Mouse (Mus musculus) lung, postnatal 10 days (tissue): ENCODE measurements around the gene St5.
A peak's percentile ranks its signal among the peaks of the same experiment; 100 is the strongest.

ENCODE experiments used
- DNase-seq: peaks from one replicate; pipeline ENCODE4 v3.0.0; 2021

The St5 gene

DNA sequence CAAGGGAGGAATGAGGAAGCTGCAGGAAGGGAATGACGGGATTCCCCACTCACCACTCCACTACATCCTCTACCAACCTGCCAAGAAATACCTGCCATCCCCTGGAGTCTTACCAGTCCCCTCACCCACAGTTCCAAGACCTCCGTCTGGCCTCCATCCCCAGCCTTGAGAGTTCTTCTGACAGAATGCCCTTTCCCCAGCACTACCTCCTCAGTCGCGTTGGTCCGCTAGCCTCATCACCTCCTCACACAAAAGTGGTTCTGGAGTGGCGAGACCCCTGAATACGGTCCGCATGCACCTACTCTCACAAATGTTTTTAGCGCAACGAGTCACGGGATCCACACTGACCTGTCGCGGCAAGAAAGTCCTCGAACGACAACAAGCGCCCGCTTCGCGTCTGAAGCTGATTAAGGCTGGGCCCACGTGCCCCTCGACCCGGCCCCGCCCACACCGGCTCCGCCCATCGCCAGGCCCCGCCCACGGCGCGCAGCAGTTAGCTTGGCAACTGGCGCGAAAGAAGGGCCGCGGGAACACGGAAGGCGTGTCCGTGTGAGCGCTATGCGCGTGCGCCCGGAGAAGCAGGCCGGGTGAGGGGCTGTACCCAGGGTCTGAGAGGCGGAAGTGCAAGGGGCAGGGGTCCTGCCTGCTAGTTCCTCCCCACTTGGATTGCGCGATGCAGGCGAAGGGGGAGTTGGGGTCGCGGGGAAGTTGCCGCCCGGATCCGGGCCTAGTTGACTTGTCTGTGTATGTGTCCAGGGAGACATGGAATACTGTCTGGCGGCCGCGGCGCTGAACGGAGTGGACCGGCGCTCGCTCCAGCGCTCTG is at the start of gene St5, which contains the start of gene Akip1:
Gene St5 (minus strand): TSS at position 416 of the 826 bp plus-strand sequence.
Gene Akip1 (plus strand): TSS at position 501 of the 826 bp plus-strand sequence.
- peak; percentile 99 for DNase-seq

DNA sequence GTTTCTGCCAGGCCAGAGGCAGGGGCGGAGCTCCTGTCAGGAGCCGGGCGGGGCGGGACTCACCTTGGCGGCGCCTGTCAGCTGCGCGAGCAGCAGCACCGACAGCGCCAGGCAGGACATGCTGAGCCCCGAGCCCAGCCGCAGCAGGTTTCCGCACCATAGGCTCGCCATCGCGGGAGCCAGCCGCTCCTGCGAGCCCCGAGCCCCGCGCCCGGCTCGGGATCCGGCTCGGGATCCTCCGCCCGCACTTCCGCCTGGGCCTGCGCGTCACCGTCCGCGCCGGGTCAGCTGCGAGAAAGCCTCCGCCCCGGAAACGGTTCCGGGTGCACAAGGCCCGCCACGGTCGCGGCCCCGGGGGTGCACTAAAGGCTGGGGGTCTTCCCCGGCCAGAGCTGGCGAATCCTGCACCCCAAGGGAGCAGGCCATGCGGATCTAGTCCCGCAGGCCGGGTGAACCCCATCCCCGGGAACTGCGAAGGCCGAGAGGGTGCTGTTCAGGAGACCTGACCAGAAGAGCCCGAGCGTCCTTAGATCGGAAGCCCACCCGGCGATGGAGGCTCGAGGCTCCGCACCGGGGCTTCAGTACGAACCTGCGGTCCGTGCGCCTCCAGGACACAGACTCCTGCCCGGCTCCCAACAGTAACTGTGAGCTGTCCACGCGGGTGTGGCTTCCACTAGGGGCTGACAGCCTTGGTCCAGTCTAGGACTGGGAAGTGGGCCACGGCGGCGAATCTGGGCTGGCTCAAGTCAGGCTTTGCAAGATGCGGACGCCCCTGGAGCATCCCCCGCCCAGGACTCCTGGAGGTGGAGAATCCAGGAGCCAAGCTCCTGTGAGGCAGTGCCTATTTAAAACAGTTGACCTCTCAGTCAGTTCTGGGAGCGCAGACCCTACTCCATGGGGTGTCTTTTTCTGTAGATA is 48.9 kb upstream of the St5 start, which contains the start of gene Tmem9b:
Gene Tmem9b (minus strand): TSS at position 868 of the 918 bp plus-strand sequence.
- peak; percentile 87 for DNase-seq

DNA sequence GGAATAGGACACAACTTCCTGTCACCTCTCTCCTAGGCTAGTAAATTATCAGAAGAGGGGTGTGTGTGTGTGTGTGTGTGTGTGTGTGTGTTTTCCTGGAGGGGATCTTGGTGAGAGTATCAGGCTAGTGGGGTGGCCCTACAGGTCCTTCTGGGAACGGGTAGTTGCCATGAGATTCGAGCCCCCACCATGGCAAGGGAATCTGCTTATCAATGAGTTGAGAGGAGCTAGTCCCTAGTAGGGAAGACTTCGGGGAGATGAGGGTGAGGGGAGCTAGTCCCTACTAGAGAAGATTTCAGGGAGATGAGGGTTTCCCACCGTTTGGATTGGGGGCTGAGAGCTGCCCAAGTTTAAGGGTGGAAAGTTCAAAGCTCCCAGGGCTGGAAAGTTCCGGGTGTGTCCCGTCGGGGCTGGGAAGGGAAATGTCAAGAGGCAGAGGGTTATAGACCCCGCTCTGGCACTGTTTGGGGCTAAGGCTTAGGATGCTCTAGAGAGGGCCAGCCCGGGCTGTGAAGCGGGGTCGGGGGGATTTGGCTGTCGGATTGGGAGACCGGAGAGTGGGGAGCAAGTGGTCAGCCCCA is 48.1 kb upstream of the St5 start:
- DNase-seq: no peak

DNA sequence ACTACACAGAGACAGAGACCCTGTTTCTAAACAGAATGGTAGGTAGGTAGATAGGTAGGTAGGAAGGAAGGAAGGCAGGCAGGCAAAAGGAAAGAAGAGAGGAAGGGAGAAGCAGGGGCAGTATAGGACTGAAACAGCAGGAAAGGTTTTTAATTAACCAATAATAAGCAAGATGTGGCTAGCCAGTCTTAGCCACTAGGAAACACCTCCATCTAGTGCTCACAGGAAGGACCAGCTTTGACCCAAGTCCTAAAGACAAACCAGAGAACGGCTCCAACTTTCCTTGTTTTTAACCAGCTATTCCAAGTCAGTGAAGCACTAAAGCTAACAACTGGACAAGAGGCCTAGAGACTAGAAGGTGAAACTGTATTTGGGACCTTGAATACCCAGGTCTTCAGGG is 44.3 kb upstream of the St5 start:
- DNase-seq: no peak

DNA sequence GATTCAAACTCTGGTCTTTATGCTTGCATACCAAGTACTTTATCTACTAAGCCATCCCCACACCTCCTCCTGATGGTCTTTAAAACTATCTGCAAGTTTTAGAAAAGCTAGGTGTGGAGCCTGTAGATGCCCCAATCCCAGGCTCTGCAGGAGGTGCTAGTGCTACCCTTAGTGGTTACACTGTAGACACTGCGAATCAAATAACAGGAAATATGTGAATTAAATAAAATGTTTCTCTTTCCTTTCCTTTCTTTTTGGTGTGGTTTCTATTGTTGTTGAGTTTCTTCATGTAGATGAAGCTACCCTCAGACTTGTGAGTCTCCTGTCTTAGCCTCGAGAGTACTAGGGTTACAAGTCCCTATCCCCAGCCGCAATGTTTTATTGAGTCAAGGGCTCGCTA is 38.3 kb upstream of the St5 start:
- DNase-seq: no peak

DNA sequence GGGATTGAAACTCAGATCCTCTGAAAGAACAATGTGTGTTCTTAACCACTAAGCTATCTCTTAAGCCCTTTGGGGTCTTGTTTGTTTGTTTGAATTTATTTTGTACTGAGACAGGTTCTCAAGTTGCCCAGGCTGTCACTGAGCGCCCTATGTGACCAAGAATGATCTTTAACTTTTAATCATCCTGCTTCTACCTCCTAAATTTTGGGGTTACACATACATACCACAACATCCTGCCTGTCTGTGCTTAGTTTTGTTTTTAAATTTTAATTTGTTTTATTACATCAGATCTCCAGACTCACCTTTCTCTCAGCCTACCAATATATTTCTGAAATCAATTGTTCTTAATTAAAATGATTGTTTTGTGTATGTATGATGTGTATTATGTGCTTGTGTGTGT is 37.7 kb upstream of the St5 start:
- no peak for DNase-seq

DNA sequence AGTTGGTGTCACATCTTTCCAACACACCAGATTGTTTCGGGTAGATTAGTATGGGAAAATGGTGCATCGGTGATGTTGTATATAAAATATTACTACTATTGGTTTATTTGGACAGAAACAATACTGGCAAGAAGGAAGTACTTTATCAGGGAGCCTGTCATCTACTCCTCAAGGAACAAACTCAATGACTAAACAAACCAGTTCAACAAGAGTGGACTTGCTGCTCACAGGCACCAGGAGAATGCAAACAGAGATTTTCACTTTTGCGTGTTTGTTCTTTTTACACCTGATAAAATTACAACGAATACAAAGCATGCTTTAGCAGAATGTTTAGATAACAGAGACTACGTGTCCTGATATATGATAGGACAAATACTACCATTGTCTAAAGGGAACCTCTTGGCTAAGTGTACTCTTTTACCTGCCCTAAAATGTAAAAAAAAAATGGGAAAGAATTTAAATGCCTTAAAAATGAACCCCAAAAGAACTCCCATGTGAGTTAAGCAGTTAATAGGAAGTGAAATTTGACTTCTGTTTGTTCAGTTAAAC is 36.5 kb upstream of the St5 start:
- DNase-seq: no peak

DNA sequence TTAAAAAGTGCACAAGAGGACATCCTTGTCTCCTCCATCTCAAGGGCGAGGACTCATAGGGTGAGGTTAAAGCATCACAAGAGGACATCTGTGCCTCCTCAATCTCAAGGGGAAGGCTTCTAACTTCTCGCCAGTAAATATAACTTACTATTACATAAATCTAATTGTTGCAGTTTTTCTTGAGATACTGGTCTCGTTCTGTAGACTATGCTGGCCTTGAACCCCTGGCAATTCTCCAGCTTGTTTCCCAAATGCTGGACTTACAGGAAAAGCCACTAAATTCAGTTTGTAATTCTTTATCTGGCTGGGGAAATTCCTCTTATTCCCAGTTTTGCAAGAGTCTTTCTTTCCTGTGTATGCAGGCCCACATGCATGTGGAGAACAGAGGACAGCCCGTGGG is 31.4 kb upstream of the St5 start:
- DNase-seq: no peak

DNA sequence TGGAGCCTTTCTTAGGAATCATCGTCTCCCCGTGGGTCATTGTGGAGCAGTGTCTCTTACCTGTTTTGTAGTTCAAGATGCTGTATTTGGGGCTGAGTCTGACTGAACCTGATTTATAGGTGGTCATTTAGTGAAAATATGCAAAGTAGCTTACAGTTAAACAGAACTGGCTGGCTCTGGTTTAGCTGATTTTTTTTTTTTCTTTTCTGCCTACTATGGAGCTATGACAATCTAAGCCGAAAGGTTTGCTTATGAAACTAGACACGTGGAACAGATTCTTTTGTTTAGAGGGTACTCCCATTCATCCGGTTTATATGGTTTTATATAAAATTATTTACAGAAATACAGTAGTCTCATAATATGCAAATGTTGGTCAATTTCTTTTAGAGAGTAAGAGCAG is 28.2 kb upstream of the St5 start, which contains the start of gene Ascl3:
Gene Ascl3 (minus strand): TSS at position 101 of the 400 bp plus-strand sequence.
- no peak for DNase-seq

DNA sequence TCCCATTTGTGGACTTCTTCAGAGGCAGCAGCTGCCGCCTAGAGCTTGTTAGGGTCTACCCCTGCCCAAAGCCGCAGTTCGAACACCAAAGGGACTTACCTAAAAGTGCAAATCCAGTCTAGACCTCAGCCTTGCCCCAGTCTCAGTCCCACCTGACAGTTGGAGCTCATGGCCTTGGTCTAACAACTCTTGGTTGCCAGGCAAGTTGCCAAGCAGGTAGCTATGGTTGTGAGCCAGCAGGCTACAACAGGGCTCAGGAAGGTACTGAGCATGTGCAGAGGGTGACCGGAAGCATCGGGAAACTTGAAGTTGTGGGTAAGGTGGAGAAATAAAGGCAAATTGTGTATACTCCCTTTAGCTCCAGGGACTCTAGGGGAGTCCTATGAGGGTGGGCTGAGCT is 20.3 kb upstream of the St5 start, which contains the start of gene BC051019:
Gene BC051019 (minus strand): TSS at position 154 of the 400 bp plus-strand sequence.
- DNase-seq: no peak

DNA sequence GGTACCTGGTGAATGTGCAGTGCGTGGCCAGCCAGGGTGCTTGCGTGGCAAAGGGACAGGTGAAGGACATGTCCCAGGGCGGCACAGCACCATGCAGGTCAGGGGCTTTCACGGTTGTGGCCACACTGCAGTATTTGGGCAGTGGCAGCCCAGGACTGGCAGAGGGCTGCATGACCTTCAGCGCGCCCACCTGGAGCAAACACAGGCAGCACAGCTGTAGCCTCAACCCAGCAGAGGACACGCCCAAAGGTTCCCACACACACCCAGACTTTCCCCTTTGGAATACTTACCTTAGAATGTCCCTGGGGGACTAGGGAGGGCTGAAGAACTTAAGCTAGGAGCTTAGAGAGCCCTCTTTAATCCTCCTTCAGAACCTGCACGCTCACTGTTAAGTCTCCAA is 19.7 kb upstream of the St5 start:
- no peak for DNase-seq

DNA sequence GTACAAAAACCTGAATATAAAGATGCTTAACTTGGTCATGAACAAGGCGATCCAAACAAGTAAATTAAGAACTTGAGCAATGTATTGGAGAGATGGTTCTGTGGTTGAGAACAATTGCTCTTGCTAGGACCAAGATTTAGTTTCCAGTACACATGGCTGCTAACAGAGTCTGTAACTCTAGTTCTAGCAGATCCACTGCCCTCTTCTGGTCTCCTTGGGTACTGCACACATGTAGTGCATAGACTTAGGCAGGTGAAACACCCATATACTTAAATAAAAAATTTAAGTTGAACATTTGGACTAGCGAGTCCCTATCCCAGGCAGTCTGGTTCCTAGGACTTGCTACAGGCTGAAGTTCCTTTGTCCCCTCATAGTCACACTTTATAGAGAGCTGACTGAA is 19.2 kb upstream of the St5 start:
- no peak for DNase-seq

DNA sequence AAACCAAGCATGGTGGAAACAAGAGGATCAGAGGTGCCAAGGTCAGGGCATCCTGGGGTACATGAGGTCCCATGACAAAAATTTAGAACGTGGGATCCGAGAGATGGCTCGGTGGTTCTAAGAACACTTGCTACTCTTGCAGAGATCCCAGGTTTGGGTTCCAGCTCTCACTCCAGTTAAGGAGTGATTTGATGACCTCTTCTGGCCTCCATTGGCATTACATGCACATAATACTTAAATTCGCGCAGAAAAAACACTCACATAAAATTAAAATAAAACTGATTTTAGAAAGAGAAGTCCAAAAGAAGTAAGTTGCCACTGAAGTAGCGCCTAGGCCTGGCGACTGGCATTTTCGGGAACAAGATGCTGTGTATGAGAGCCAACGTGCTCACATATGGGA is 15.9 kb upstream of the St5 start:
- DNase-seq: peak; percentile 71

DNA sequence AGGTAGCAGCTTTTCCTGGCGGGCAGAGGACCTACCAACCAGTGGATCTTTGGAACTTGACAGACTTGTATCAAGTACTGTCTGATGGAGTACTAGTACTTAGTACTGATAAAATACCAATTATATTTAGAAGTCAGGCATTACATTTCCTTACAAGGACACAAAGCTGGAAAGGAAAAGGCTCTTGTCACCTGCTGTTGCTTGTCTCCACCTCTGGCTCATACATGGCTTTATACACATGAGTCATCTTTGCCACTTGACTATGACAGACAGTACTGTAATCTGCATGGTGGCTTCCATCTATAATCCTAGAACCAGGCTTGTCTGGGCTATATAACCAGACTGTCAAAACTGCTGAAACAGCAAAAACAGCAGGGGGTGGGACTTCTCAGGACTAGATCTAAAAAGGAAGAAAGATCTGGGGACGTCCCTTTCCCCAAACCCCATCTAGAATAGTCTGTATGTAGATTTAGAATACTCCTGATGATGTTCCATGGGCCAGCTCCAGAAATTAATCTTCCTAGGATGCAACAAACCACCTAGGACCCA is 10.1 kb upstream of the St5 start:
- DNase-seq: no peak

DNA sequence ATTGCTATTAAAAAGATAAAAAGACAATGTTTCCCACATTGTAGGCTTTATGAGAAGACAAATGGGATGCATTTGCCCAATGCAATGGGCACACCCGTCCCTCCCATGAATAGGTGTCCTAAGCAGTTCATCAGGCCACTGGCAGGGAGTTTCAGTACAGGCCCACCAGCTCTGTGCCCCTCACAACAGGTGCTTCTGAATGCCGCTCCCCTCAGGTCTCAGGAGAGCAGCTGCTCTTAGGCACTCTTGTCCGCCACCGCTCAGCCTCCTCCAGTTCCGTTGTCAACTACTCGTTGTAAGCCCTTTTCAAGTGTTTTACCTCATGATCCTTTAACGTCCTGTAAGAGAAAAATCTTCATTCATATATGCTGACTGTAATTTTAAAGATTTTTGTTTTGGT is 8.8 kb upstream of the St5 start:
- DNase-seq: no peak

DNA sequence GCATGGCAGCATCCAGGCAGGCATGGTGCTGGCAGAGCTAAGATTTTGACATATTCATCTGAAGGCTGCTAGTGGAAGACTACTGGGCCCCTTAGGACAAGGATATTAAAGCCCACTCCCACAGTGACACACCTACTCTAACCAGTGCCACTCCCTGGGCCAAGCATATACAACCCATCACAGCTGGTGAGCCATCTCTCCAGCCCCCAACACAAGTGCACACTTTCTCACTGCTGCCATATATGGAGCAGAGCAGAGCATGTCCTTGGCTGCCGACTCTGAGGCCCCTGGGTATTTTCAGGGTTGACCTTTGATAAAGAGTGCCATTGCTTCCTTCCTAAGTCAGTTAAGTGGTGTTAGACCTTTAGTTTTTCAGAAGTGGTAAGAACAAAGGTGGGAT is 6.7 kb upstream of the St5 start:
- DNase-seq: no peak

DNA sequence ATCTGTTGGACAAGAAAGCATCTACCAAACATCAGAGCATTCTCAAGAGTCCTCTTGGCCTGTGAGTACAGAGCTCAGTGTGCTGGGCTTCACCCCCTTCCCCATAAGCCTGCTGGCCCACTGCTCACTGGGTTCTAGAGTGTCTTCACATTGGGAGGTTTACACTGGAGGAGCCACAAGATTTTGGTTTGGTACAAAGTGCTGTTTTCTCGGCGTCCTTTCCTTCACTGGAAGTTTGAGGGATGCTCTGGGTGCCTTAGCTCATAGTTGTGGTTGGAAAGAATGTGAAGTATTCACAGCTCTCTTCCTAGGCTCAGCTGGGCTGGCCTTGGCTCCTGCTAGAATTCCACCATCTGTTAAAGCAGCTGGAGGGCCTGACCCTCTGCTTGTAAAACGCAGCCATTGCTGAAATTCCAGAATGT is 5.6 kb upstream of the St5 start:
- peak; percentile 80 for DNase-seq

DNA sequence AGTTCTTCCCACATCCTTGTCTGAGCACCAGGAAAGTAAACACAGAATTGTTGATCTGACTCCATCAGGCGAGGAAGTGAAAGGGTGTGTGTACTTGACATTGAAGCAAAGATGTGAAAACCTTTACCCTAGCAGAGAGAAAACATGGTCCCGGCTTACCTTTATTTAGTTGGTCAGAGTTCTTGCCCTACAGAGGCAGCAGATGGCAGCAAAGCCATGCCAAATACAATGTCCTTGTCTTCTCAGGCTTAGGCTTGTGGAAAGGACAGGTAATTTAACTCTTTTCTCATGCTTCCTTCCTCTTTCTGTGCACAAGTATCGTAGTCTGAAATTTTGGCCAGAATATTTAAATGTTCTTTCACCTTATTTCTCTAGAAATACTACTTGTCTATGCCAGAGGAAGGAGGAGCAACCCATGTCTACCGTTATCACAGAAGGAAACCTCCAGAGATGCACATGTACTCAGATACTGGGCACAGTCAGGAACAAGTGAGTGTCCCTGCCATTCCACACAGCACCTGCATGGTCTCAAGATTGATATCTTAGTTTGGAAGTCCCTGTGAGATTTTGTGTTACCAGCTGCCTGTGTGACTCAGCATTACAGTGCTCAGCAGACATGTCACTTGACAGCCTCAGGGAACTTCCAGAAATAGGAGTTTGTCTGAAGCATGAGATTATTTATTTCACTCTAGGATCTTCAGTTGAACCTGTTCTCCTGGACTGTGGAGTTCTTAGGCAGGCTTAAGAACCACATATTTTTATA is 3.8 kb upstream of the St5 start:
- peak; percentile 76 for DNase-seq

DNA sequence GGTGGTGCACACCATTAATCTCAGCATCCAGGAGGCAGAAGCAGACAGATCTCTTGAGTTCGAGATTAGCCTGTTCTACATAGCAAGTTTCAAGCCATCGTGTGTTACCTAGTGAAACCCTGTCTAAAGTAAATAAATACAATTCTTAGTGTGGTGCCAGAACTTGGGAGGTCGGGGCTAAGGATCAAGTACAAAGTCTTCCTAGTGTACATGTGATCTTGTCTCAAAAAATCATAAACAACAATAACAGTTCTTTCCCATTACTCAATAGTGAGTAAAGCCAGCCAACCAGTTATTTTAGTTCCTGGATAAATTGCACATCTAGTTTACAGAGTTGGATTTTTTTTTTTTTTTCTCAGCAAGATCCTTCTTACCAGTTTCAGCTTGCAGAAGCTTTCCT is 1.1 kb upstream of the St5 start:
- DNase-seq: no peak

DNA sequence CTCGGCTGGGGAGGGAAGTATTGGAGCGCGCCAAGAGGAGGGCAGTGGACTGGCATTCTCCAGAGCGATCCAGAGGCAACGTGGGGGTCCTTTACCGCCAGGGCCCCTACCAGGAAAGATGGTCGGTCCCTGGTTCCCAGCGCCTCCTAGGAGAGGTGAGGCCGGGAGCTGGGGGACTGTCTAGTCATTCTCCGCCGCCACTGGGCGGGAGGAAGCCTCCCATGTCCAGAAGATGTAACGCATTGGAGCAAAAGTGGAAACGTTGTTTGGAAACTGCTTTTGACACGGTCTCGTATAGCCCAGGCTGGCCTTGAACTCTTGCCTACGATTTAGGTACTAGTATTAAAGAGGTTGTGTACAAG is 592 bp upstream of the St5 start:
- no peak for DNase-seq

DNA sequence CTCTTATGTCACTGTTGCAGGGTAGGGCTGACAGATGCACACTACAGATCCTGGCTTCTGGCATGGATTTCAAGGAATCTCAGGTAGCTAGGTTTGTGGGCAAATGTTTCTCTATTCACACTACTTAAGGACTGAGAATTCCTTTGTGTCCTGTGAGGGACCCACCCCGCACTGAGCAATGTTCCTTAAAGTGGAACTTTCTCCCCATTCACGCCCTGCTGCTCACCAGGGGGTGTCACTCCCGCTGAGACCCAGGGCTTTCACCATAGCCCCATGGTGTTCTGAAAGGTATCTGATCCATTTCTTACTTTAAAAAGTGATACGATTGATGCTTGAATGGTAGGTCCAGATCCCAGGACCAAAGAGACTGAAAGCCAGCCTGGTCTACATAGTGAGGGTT is 684 bp downstream of the St5 start:
- no peak for DNase-seq

DNA sequence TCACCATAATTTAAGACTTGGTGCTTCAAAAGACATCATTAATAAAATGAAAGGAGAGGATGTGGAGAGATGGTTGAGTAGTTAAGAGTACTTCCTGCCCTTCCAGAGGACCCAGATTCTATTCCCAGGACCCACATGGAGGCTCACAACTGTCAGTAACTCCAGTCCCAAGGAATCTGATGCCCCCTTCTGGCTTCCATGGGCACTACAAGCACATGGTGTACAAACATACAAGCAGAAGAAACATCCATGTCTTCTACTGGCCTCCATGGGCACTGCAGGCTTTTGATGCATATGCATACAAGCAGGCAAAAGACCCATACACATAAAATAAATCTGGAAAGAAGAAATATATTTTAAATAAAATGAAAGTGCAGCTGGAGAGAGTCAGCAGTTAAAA is 3.2 kb downstream of the St5 start:
- DNase-seq: no peak
